Mouse (Mus musculus) olfactory bulb, adult 2 months (tissue): ENCODE results near the gene Tmem163.

Experiments
- CTCF ChIP-seq: fragments of 200-500 bp; IDR thresholded peaks from 2 replicates; pipeline ENCODE4 v1.5.1; 2012; ENCODE audit warnings: low read depth, mild to moderate bottlenecking, low read length, moderate library complexity; ENCODE audit not compliant: insufficient read depth
- POLR2A ChIP-seq: fragments of 200-500 bp; IDR thresholded peaks from 2 replicates; pipeline ENCODE4 v1.6.1; 2012; ENCODE audit warnings: mild to moderate bottlenecking, low read depth, low read length, moderate library complexity; ENCODE audit not compliant: insufficient read depth

- TF ChIP-seq CTCF (no peak), POLR2A (no peak)
These were observed 156.0 kb downstream of the Tmem163 start for GRCm38 (mm10) chr1:127523364-127523763.
